Mouse (Mus musculus): ENCODE measurements at regions not wholly inside any gene's neighbourhood (a gene's known extent, or its start where the extent isn't known, plus 50 kb on each side); places are given as distances from the start of the nearest gene placed in this dataset.

GRCm38 (mm10) chr2:160510159-160510558 is 135.5 kb upstream of the Top1 start:
- TF ChIP-seq CTCF (IDR thresholded peaks at IDR 0.05; ENCODE audit: low read depth, low read length) (no peak), POLR2A (IDR thresholded peaks at IDR 0.05; ENCODE audit: extremely low read depth, insufficient read depth, low read length) (no peak)
